Mouse (Mus musculus) lung, postnatal 25 days (tissue): ENCODE data around the gene Stac2.
A peak's percentile ranks its signal among the peaks of the same experiment; 100 is the strongest.

ENCODE experiments used
- DNase-seq: peaks from one replicate; pipeline ENCODE4 v3.0.0; 2022; ENCODE audit warnings: low spot score

Gene Stac2

GRCm38 (mm10) chr11:98021118-98021517, 32.1 kb downstream of the Stac2 start:
- no peak for DNase-seq

- no peak for DNase-seq
Measured at GRCm38 (mm10) chr11:98020710-98021109, 32.6 kb downstream of the Stac2 start.

- DNase-seq: no peak
Measured at GRCm38 (mm10) chr11:98019883-98020610, 33.2 kb downstream of the Stac2 start.

- DNase-seq: no peak
Measured at GRCm38 (mm10) chr11:98018858-98019641, 34.2 kb downstream of the Stac2 start.

GRCm38 (mm10) chr11:98018222-98018621, 35.0 kb downstream of the Stac2 start:
- DNase-seq: no peak

GRCm38 (mm10) chr11:98016824-98017223, 36.4 kb downstream of the Stac2 start:
- no peak for DNase-seq

- DNase-seq: no peak
Measured at GRCm38 (mm10) chr11:98016177-98016576, 37.1 kb downstream of the Stac2 start.

- DNase-seq: no peak
Measured at GRCm38 (mm10) chr11:98012831-98013230, 40.4 kb downstream of the Stac2 start.

- DNase-seq: no peak
Measured at GRCm38 (mm10) chr11:98011716-98012115, 41.5 kb downstream of the Stac2 start.

GRCm38 (mm10) chr11:98008087-98008486, 45.2 kb downstream of the Stac2 start:
- DNase-seq: no peak

GRCm38 (mm10) chr11:98005686-98006085, 47.6 kb downstream of the Stac2 start:
- DNase-seq: no peak

GRCm38 (mm10) chr11:98005076-98005475, 48.2 kb downstream of the Stac2 start:
- DNase-seq: no peak

GRCm38 (mm10) chr11:98004161-98004560, 49.1 kb downstream of the Stac2 start:
- DNase-seq: no peak

GRCm38 (mm10) chr11:98003171-98003671, 50.0 kb downstream of the Stac2 start:
- DNase-seq: no peak

GRCm38 (mm10) chr11:98002627-98003026, 50.6 kb downstream of the Stac2 start:
- peak; percentile 82 for DNase-seq

GRCm38 (mm10) chr11:98001986-98002385, 51.3 kb downstream of the Stac2 start:
- no peak for DNase-seq

GRCm38 (mm10) chr11:98001351-98001824, 51.9 kb downstream of the Stac2 start:
- no peak for DNase-seq

- DNase-seq: peak; percentile 61
Measured at GRCm38 (mm10) chr11:98000378-98001140, 52.7 kb downstream of the Stac2 start.

- DNase-seq: no peak
Measured at GRCm38 (mm10) chr11:97999748-98000147, 53.5 kb downstream of the Stac2 start.

GRCm38 (mm10) chr11:97998898-97999608, 54.2 kb downstream of the Stac2 start:
- DNase-seq: peak; percentile 59

GRCm38 (mm10) chr11:97998074-97998793, 55.0 kb downstream of the Stac2 start:
- DNase-seq: no peak
